Mouse (Mus musculus) layer of hippocampus, adult 6 months (tissue): ENCODE results near the gene Olfr887. TPM values are rescaled to one million over a fixed set of nuclear protein-coding genes. Genes with fewer than 3 reads are reported as not detected.

Experiments used
- long read RNA-seq, 2 experiments: library from polyadenylated mRNA; unstranded; transcript quantifications; one replicate each; pipeline ENCODE4 v2.0.0; 2019 to 2020
- polyA plus RNA-seq: library from polyadenylated mRNA; unstranded; fragments of <200 nt; fragmentation: Nextera tagmentation; gene quantifications from 2 replicates; pipeline ENCODE4 v1.2.3, GENCODE M21; 2021

Gene Olfr887
- polyA plus RNA-seq = not detected in 2 replicates
- long read RNA-seq, experiment 1 = 0 reads
- long read RNA-seq, experiment 2 = 0 reads

DNA sequence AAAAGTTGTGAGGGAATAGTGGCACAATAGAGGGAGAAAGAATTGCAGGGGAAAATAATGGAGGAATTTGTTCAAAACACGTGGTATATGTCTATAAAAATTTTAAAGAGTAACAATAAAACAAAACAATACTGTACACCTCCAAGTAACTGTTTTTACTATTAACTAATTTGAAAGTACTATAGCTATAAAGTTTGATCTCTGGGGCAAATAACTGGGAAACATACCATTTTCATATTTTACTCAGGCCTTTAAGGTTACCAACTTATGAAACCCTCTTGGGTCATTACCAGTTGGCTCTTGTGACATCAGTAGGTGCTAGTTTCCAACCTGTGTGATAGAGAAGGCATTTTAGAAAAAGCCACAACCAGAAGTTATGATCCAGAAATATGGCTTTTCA is at the start of gene Olfr887:
TSS of gene Olfr887 (plus strand) at position 301 of the 400 bp plus-strand sequence.

GRCm38 (mm10) chr9:38046255-38046654 is 37.6 kb upstream of the Olfr887 start, which contains the start of gene Olfr884:
Olfr884 (plus strand) TSS chr9:38046555.

DNA sequence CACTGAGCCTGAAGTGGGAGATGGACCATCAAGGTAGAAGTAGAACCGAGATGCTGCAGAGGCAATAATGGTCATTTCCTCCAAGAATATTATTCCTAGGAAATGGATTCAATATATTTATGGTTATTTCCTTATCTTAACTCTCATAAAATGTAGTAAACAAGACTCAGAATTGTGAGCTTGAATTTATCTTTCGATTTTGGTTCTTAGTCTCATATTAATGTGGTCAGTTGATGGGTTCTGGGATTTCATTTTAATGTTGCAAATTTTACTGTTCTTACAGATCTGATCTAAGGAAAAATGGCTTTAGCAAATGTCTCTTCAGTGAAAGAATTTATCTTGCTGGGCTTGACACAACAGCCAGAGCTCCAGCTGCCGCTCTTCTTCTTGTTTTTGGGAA is 22.9 kb upstream of the Olfr887 start, which contains the start of gene Olfr885:
TSS of gene Olfr885 (plus strand) at position 301 of the 400 bp plus-strand sequence.

DNA sequence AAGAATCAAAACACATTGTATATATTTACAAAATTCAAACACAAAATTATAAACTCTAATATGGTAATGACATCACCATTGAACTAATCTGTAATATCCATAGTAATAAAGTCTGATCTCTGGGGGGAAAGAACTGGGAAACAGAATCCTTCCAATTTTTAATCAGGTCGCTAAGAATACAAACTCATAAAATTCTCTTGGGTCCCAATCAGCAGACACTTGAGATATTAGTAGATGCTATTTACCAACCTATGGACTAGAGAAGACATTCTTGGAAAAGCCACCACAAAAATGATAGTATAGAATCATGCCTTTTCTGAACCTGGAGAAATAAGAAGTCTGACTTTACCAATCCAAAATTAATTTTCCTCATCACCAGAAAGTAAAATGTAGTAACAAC is 24.0 kb downstream of the Olfr887 start, which contains the start of gene Olfr888:
TSS of gene Olfr888 (plus strand) at position 301 of the 400 bp plus-strand sequence.

DNA sequence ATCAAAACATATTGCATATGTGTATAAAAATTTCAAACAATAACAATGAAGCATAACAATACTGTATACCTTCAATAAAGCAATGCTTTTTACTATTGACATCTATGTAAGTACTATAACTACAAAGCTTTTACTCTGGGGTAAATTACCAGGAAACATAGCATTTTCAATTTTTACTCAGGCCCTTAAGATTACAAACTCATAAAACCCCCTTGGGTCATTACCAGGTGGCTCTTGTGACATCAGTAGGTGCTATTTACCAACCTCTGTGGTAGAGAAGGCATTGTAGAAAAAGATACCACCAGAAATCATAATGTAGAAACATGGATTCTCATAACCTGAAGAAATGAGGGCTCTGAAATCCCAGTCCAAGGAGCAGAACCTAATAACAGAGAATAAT is 31.0 kb downstream of the Olfr887 start, which contains the start of gene Olfr889:
TSS of gene Olfr889 (plus strand) at position 301 of the 400 bp plus-strand sequence.

Other genes with a start within 250 kb of the Olfr887 start
- not detected in 2 replicates for gene Olfr877, start 229.8 kb upstream of the Olfr887 start, polyA plus RNA-seq
- gene Olfr145, start 187.3 kb upstream of the Olfr887 start, polyA plus RNA-seq = not detected in 2 replicates
- not detected in 2 replicates for gene Olfr878, start 166.2 kb upstream of the Olfr887 start, polyA plus RNA-seq
- gene Olfr881, start 92.2 kb upstream of the Olfr887 start, polyA plus RNA-seq = not detected in 2 replicates
- not detected in 2 replicates for gene Olfr883, start 58.3 kb upstream of the Olfr887 start, polyA plus RNA-seq
- gene Olfr884, start 37.5 kb upstream of the Olfr887 start, polyA plus RNA-seq = not detected in 2 replicates
- not detected in 2 replicates for gene Olfr885, start 22.8 kb upstream of the Olfr887 start, polyA plus RNA-seq
- gene Olfr888, start 24.1 kb downstream of the Olfr887 start, polyA plus RNA-seq = not detected in 2 replicates
- 0.15 TPM in 2 replicates for gene Olfr889, start 31.1 kb downstream of the Olfr887 start, polyA plus RNA-seq
- not detected in 2 replicates for gene Olfr890, start 58.4 kb downstream of the Olfr887 start, polyA plus RNA-seq
- gene Olfr891, start 96.7 kb downstream of the Olfr887 start, polyA plus RNA-seq = not detected in 2 replicates
- gene Olfr893, start 124.3 kb downstream of the Olfr887 start, polyA plus RNA-seq = not detected in 2 replicates
- not detected in 2 replicates for gene Olfr894, start 134.0 kb downstream of the Olfr887 start, polyA plus RNA-seq
- gene Olfr143, start 168.7 kb downstream of the Olfr887 start, polyA plus RNA-seq = not detected in 2 replicates
- gene Olfr895, start 183.8 kb downstream of the Olfr887 start, polyA plus RNA-seq = not detected in 2 replicates
- gene Olfr896-ps1, start 207.0 kb downstream of the Olfr887 start, polyA plus RNA-seq = not detected in 2 replicates
- gene Olfr25, start 245.0 kb downstream of the Olfr887 start, polyA plus RNA-seq = not detected in 2 replicates